Mouse (Mus musculus): ENCODE results near the gene Pum1. TPM values are rescaled to one million over a fixed set of nuclear protein-coding genes. Genes with fewer than 3 reads are reported as not detected.

Gene Pum1
- total and polyA plus RNA-seq, 3 experiments: 62.4 to 84.0 (median 73.6) TPM

GRCm38 (mm10) chr4:130815860-130816259 lies 152.7 kb downstream of the Pum1 start:
- no peak for DNase-seq

GRCm38 (mm10) chr4:130819806-130820205 lies 156.7 kb downstream of the Pum1 start:
- no peak for DNase-seq

GRCm38 (mm10) chr4:130820594-130821255 lies 157.6 kb downstream of the Pum1 start:
- no peak for DNase-seq

- DNase-seq: peak; percentile 65
These were observed 165.9 kb downstream of the Pum1 start for GRCm38 (mm10) chr4:130828851-130829673.

Other genes starting within 250 kb of the Pum1 start
- 10 to 100 TPM in 1 of 2 experiments, 1 to 10 TPM in 1; 4.4 to 15.1 TPM for gene Nkain1, start 89.1 kb upstream of the Pum1 start, total RNA-seq (2021)
- 24.3 and 24.6 TPM in 2 replicates for gene Nkain1, start 89.1 kb upstream of the Pum1 start, polyA plus RNA-seq (2012; rRNA removed)
- gene Sdc3, start 129.2 kb downstream of the Pum1 start, total RNA-seq (2021): 100 to 1,000 TPM; 324 to 579 TPM
- 702 and 1,082 TPM in 2 replicates for gene Sdc3, start 129.2 kb downstream of the Pum1 start, polyA plus RNA-seq (2012; rRNA removed)
- gene Laptm5, start 249.8 kb downstream of the Pum1 start, total RNA-seq (2021): 10 to 100 TPM; 30.8 to 36.8 TPM
- gene Laptm5, start 249.8 kb downstream of the Pum1 start, polyA plus RNA-seq (2012; rRNA removed): 72.4 and 79.8 TPM in 2 replicates

All from adrenal gland, adult 2 months (tissue).